Mouse (Mus musculus) forebrain, embryonic 10.5 days (tissue): ENCODE measurements around the gene Olfr1054. TPM values are rescaled to one million over a fixed set of nuclear protein-coding genes. Genes with fewer than 3 reads are reported as not detected.
"Not testable (repeated sequence)": the region's sequence is repeated elsewhere in the genome, so short reads cannot be mapped to it uniquely, and the experiment has no call there.

ENCODE experiments used
- DNase-seq: peaks from one replicate; pipeline ENCODE4 v3.0.0-alpha.2; 2017; ENCODE audit warnings: low spot score; ENCODE audit errors: extremely low spot score
- H3K27ac ChIP-seq: fragments of 300-500 bp; sonication (generic); 2 replicates; pipeline ENCODE4 v1.5.1; 2016; ENCODE audit warnings: mild to moderate bottlenecking
- H3K27me3 ChIP-seq: fragments of 300-500 bp; sonication (generic); 2 replicates; pipeline ENCODE4 v1.6.1; 2016; ENCODE audit warnings: mild to moderate bottlenecking; ENCODE audit not compliant: poor library complexity, severe bottlenecking
- H3K36me3 ChIP-seq: fragments of 300-500 bp; sonication (generic); replicated peaks from 2 replicates; pipeline ENCODE4 v1.6.1; 2016; ENCODE audit warnings: mild to moderate bottlenecking, moderate library complexity
- H3K4me1 ChIP-seq: fragments of 300-500 bp; sonication (generic); 2 replicates; pipeline ENCODE4 v1.6.1; 2016
- H3K4me3 ChIP-seq: fragments of 300-500 bp; sonication (generic); 2 replicates; pipeline ENCODE4 v1.5.1; 2016; ENCODE audit warnings: mild to moderate bottlenecking, moderate library complexity
- H3K9me3 ChIP-seq: fragments of 300-500 bp; sonication (generic); 2 replicates; pipeline ENCODE4 v1.6.1; 2016; ENCODE audit warnings: mild to moderate bottlenecking, moderate library complexity
- WGBS: fragments of 180-500 bp; shearing (Covaris S2); methylation state at CpG from one replicate; pipeline ENCODE4 v1.1.7; 2016; 5-methylcytosine and 5-hydroxymethylcytosine counted together
- polyA plus RNA-seq: library from polyadenylated mRNA; unstranded; fragments of >200 nt; fragmentation: Nextera tagmentation; extraction: Ambion mirVana; gene quantifications from 2 replicates; pipeline ENCODE4 v1.2.1, GENCODE M21; 2016

Olfr1054 gene
- polyA plus RNA-seq = not detected in 2 replicates

GRCm38 (mm10) chr2:86335333-86335732, at the start of gene Olfr1054:
TSS of gene Olfr1054 (minus strand) at chr2:86335433.
- H3K36me3 ChIP-seq = no peaks in the 10 kb centered on the region
- WGBS = 97% methylated on average over 3 of the region's 3 CpGs
- no peaks in the 10 kb centered on the region for H3K4me1 ChIP-seq
- H3K9me3 ChIP-seq = no peaks in the 10 kb centered on the region
- H3K27ac ChIP-seq = no peak within 1 kb of the TSS
- no peaks in the 10 kb centered on the region for H3K27me3 ChIP-seq
- no peak for DNase-seq
- no peak within 1 kb of the TSS for H3K4me3 ChIP-seq

- Histone ChIP-seq H3K27me3 (no peaks in the 10 kb centered on the region), H3K9me3 (no peaks in the 10 kb centered on the region), H3K36me3 (no peaks in the 10 kb centered on the region), H3K4me1 (no peaks in the 10 kb centered on the region), H3K27ac (no peak within 1 kb of the TSS), H3K4me3 (no peak within 1 kb of the TSS)
- DNase-seq = no peak
These were observed 43.1 kb upstream of the Olfr1054 start, which contains the start of gene Olfr1057 for GRCm38 (mm10) chr2:86378293-86378692. TSS of gene Olfr1057 (minus strand) at chr2:86378393.

GRCm38 (mm10) chr2:86366342-86366741, 31.1 kb upstream of the Olfr1054 start:
- H3K4me1 ChIP-seq, H3K36me3 ChIP-seq, DNase-seq, H3K9me3 ChIP-seq, H3K27ac ChIP-seq, H3K27me3 ChIP-seq, H3K4me3 ChIP-seq: not testable (repeated sequence)
- whole genome bisulfite sequencing = 75% methylated on average over 1 of the region's 6 CpGs

GRCm38 (mm10) chr2:86362369-86362768, 27.1 kb upstream of the Olfr1054 start, which contains the start of gene Olfr1056:
TSS of gene Olfr1056 (minus strand) at chr2:86362469.
- no peaks in the 10 kb centered on the region for H3K36me3 ChIP-seq

GRCm38 (mm10) chr2:86351751-86352150, 16.5 kb upstream of the Olfr1054 start:
- H3K27ac ChIP-seq, H3K4me3 ChIP-seq, H3K36me3 ChIP-seq, H3K9me3 ChIP-seq, H3K4me1 ChIP-seq, DNase-seq, H3K27me3 ChIP-seq: not testable (repeated sequence)
- WGBS = 94% methylated on average over 1 of the region's 1 CpGs

More at GRCm38 (mm10) chr2:86362369-86362768, 27.1 kb upstream of the Olfr1054 start, which contains the start of gene Olfr1056:
- no peaks in the 10 kb centered on the region for H3K27me3 ChIP-seq
- no peak within 1 kb of the TSS for H3K27ac ChIP-seq
- no peak for DNase-seq
- no peaks in the 10 kb centered on the region for H3K9me3 ChIP-seq
- no peaks in the 10 kb centered on the region for H3K4me1 ChIP-seq
- no peak within 1 kb of the TSS for H3K4me3 ChIP-seq

- Histone ChIP-seq H3K9me3 (no peaks in the 10 kb centered on the region), H3K4me3 (no peak within 1 kb of the TSS), H3K27me3 (no peaks in the 10 kb centered on the region), H3K36me3 (no peaks in the 10 kb centered on the region), H3K4me1 (no peaks in the 10 kb centered on the region), H3K27ac (no peak within 1 kb of the TSS)
- no peak for DNase-seq
- 94% methylated on average over 5 of the region's 5 CpGs for WGBS
These were observed 15.0 kb upstream of the Olfr1054 start, which contains the start of gene Olfr1055 for GRCm38 (mm10) chr2:86350184-86350583. TSS of gene Olfr1055 (minus strand) at chr2:86350284.

- H3K9me3 ChIP-seq = no peaks in the 10 kb centered on the region
- no peaks in the 10 kb centered on the region for H3K36me3 ChIP-seq
- H3K4me3 ChIP-seq = no peak within 1 kb of the TSS
- no peaks in the 10 kb centered on the region for H3K4me1 ChIP-seq
- DNase-seq = no peak
- WGBS = 66% methylated on average over 3 of the region's 3 CpGs
- H3K27me3 ChIP-seq = no peaks in the 10 kb centered on the region
- H3K27ac ChIP-seq = no peak within 1 kb of the TSS
These were observed 20.0 kb downstream of the Olfr1054 start, which contains the start of gene Olfr1053 for GRCm38 (mm10) chr2:86315184-86315583. TSS of gene Olfr1053 (minus strand) at chr2:86315284.

- H3K4me1 ChIP-seq = no peaks in the 10 kb centered on the region
- no peaks in the 10 kb centered on the region for H3K9me3 ChIP-seq
- no peak within 1 kb of the TSS for H3K27ac ChIP-seq
- no peak within 1 kb of the TSS for H3K4me3 ChIP-seq
- DNase-seq = no peak
- H3K27me3 ChIP-seq = no peaks in the 10 kb centered on the region
- no peaks in the 10 kb centered on the region for H3K36me3 ChIP-seq
These were observed 43.1 kb downstream of the Olfr1054 start, which contains the start of gene Olfr1052 for GRCm38 (mm10) chr2:86292155-86292554. TSS of gene Olfr1052 (plus strand) at chr2:86292455.

Other genes starting within 250 kb of the Olfr1054 start
- not detected in 2 replicates for gene Olfr1037, start 248.0 kb downstream of the Olfr1054 start, polyA plus RNA-seq
- gene Olfr1039, start 199.5 kb downstream of the Olfr1054 start, polyA plus RNA-seq = not detected in 2 replicates
- gene Olfr1040, start 188.7 kb downstream of the Olfr1054 start, polyA plus RNA-seq = not detected in 2 replicates
- gene Olfr1042, start 173.6 kb downstream of the Olfr1054 start, polyA plus RNA-seq = not detected in 2 replicates
- not detected in 2 replicates for gene Olfr1043, start 167.9 kb downstream of the Olfr1054 start, polyA plus RNA-seq
- gene Olfr1044, start 157.6 kb downstream of the Olfr1054 start, polyA plus RNA-seq = not detected in 2 replicates
- not detected in 2 replicates for gene Olfr52, start 149.8 kb downstream of the Olfr1054 start, polyA plus RNA-seq
- gene Olfr1045, start 132.4 kb downstream of the Olfr1054 start, polyA plus RNA-seq = not detected in 2 replicates
- not detected in 2 replicates for gene Olfr1046, start 116.1 kb downstream of the Olfr1054 start, polyA plus RNA-seq
- not detected in 2 replicates for gene Olfr1047, start 104.0 kb downstream of the Olfr1054 start, polyA plus RNA-seq
- gene Olfr1048, start 95.1 kb downstream of the Olfr1054 start, polyA plus RNA-seq = not detected in 2 replicates
- gene Olfr1049, start 77.1 kb downstream of the Olfr1054 start, polyA plus RNA-seq = not detected in 2 replicates
- gene Olfr1051, start 56.3 kb downstream of the Olfr1054 start, polyA plus RNA-seq = not detected in 2 replicates
- not detected in 2 replicates for gene Olfr1052, start 43.0 kb downstream of the Olfr1054 start, polyA plus RNA-seq
- not detected in 2 replicates for gene Olfr1053, start 20.1 kb downstream of the Olfr1054 start, polyA plus RNA-seq
- gene Olfr1055, start 14.9 kb upstream of the Olfr1054 start, polyA plus RNA-seq = not detected in 2 replicates
- gene Olfr1056, start 27.0 kb upstream of the Olfr1054 start, polyA plus RNA-seq = not detected in 2 replicates
- gene Olfr1057, start 43.0 kb upstream of the Olfr1054 start, polyA plus RNA-seq = not detected in 2 replicates
- not detected in 2 replicates for gene Olfr1058, start 53.1 kb upstream of the Olfr1054 start, polyA plus RNA-seq
- not detected in 2 replicates for gene Olfr1061, start 78.6 kb upstream of the Olfr1054 start, polyA plus RNA-seq
- not detected in 2 replicates for gene Olfr1062, start 91.3 kb upstream of the Olfr1054 start, polyA plus RNA-seq
- gene Olfr1065, start 115.2 kb upstream of the Olfr1054 start, polyA plus RNA-seq = not detected in 2 replicates
- gene Olfr1066, start 120.8 kb upstream of the Olfr1054 start, polyA plus RNA-seq = not detected in 2 replicates
- not detected in 2 replicates for gene Olfr228, start 152.0 kb upstream of the Olfr1054 start, polyA plus RNA-seq
- not detected in 2 replicates for gene Olfr1076, start 173.0 kb upstream of the Olfr1054 start, polyA plus RNA-seq
- gene Olfr1079, start 207.0 kb upstream of the Olfr1054 start, polyA plus RNA-seq = not detected in 2 replicates
- gene Olfr1080, start 222.8 kb upstream of the Olfr1054 start, polyA plus RNA-seq = not detected in 2 replicates